Mouse (Mus musculus) embryonic stem cell, embryonic (primary cell): ENCODE measurements around the gene Epha8.

ENCODE experiments used
- CTCF ChIA-PET, 4 experiments: fragments of 300-600 bp in 2 of 4; fragments of 350-600 bp in 2 of 4; sonication (Branson Sonifier 250); formaldehyde crosslinking; loops; one replicate each; lab custom pipeline; 2022; ENCODE audit warnings: inconsistent platforms in 2 of 4; lab: Charles Lee
- POLR2A ChIA-PET, 4 experiments: fragments of 300-600 bp in 2 of 4; fragments of 350-600 bp in 2 of 4; sonication (Branson Sonifier 250); formaldehyde crosslinking; loops; one replicate each; lab custom pipeline; 2022; ENCODE audit warnings: antibody characterized with exemption in 4 of 4, inconsistent platforms in 1 of 4; lab: Charles Lee

The Epha8 gene

DNA sequence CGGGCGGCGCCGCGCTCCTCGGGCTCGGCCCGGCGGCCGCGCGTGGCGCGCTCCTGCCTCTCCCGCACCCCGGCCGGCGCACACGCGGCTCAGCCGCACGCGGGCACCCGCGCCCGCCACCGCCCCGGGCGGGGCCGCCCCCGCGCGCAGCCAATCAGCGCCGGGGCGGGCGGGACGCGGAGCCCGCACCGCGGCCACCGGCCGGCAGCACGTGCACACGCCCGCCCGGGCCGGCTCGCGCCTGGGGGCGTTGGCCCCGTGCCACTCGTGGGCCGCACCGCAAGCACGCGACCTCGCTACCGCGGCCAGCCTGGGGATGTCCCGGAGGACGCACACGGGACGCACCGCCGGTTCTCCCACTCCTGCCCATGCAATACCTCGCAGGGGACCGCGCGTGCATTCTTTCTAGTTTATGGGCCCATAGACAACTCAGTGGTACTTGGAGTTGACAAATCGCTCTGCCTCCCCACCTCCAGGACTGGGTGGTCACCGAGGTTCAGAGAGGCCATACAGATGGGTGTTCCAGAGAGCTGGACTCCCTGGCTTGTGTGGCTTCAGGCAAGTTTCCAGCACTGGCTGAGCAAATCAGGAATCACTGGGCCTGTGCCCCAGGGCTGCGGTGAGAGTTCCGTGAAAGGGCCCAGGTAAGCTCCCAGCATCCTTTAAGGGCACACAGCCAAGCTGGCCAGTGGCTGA lies at the start of gene Epha8:
Epha8 (minus strand) TSS at position 66 of the 696 bp plus-strand sequence.
- POLR2A ChIA-PET = interaction anchor here in 2 of 4 experiments (1.0 to 1.5 kb wide), 2 partner anchors 13 to 71 kb away, joined by 3 to 7 read pairs; partner anchors contain the start of gene C1qb (in 1 of the 2)
- CTCF ChIA-PET = interaction anchor here in 3 of 4 experiments (0.5 to 3.6 kb wide), 8 partner anchors 14 to 779 kb away, joined by 3 to 16 read pairs (median 5); no protein-coding TSS in a partner anchor

DNA sequence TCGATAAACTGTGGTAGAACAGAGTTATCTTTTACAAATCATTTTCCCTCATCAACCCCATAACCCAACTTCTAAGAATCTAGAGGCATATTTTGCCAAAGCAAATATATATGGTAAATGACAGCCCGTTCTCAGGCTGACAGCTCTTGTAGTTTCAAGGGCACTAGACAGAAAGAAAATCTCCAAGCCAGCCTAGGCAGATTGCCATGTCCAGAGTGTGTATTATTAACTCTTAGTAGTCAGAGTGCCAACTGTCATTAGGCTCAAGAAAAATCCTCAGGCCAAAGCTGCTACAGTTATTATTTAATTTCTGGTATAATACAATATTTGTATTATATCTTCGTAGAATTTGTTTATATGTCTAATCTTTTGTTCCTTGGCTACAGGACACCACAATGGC lies 45.2 kb upstream of the Epha8 start:
- CTCF ChIA-PET = interaction anchor here in 1 of 4 experiments (0.5 kb wide), 1 partner anchor 127 kb away, joined by 7 read pairs; no protein-coding TSS in a partner anchor

DNA sequence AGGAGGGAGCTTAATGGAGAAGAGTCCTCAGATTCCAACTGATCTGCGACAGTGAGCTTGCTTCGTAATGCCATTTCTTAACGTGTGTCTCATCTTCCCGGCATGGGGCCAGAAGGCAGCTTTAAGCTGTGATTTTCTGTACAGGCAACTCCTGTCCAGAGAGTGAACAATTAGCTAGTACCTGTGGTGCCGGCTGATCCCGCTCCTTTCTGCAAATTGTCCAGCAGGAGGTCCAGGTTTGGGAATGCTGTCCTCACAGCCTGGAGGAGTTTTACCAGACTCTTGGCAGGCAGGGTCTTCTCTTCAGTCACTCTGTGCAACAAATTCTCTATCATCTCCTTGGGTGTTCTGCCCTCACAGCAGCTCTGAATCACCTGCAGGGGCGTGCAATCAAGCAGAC lies 44.4 kb upstream of the Epha8 start:
- CTCF ChIA-PET = interaction anchor here in 1 of 4 experiments (1.0 kb wide), 1 partner anchor 107 kb away, joined by 3 read pairs; no protein-coding TSS in a partner anchor
- POLR2A ChIA-PET = interaction anchor here in 2 of 4 experiments (0.7 to 1.4 kb wide), 4 partner anchors 11 to 47 kb away, joined by 3 to 4 read pairs (median 3); partner anchors contain the start of gene Zbtb40 (in 1 of the 2)

More for the DNA sequence above, 45.2 kb upstream of the Epha8 start:
- POLR2A ChIA-PET = no interaction called here

DNA sequence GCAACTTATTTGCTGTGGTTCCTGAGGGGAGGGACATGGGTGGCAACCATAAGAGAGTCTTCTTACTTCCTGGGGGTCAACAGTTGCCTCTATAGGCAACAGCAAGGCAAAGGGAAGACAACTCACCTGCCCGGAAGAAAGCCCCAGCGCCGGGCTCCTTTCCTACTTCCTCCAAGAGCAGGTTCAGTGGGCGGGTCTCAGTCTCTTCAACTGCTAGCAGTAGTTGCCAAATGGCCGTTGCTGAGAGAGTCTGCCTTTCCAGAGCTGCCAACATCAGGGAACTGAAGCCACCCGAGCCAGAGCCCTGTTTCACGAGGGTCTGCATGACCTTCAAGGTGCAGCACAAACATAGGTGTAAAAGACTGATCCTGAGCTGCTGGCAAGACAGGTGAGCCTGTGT lies 41.8 kb upstream of the Epha8 start:
- ChIA-PET POLR2A (no interaction called here), CTCF (interaction anchor here in 1 of 4 experiments (1.2 kb wide), 1 partner anchor 27 kb away, joined by 3 read pairs; no protein-coding TSS in a partner anchor)

DNA sequence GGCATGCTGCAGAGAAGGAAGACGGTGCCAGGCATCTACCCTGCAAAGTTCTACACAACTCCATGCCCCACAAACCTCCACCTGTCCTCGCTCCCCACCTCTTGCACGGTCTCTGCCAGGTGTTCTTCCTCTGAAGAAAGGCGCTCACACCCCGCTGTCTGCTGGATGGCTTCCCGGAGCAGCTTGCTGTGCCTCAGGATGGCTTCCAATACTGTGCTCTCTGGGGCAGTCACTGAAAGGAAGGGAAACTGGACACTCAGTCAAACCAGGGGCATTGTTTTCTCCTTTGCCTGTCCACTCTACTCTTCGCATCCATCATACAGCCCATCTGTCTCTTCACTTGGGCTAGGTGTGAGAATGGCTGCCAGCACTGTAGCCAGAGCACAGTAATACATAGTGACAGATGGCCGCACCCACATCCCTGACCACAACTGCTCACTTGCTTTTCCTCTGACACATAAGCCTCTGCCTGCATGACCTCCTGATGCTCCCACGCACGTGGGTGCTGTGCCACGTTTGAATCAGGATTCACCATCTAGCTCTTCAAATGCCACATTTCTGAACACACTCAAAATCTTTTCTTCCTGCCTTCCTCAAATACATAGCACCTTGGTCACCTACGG lies 41.2 kb upstream of the Epha8 start:
- POLR2A ChIA-PET = interaction anchor here in 1 of 4 experiments (1.0 to 1.5 kb wide), 2 partner anchors 9 to 112 kb away, joined by 3 read pairs; no protein-coding TSS in a partner anchor
- CTCF ChIA-PET = interaction anchor here in 2 of 4 experiments (1.0 to 1.2 kb wide), 2 partner anchors 27 to 91 kb away, joined by 3 read pairs; no protein-coding TSS in a partner anchor

DNA sequence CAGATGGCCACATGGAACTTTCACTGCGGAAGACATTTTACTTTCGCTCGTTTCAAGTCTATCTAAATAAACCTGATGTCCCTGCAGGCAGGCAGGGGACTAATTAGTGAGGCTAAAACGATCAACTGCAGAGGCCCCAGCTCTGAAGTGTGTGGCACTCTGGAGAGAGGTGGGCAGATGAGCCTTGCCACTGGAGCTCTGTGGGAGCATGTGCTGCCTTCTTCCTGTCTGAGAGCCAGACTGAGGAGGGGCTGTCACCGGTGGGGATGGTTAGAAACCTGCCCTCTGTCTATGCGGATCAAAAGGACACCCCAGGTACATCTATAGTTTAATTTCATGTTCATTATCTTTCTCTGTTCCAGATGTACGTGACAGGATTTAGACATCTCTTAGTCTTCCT lies 40.3 kb upstream of the Epha8 start:
- ChIA-PET CTCF (interaction anchor here in 1 of 4 experiments (0.5 to 1.0 kb wide), 3 partner anchors 90 to 679 kb away, joined by 3 read pairs; no protein-coding TSS in a partner anchor), POLR2A (interaction anchor here in 1 of 4 experiments (1.0 to 1.5 kb wide), 2 partner anchors 10 to 111 kb away, joined by 3 read pairs; no protein-coding TSS in a partner anchor)

DNA sequence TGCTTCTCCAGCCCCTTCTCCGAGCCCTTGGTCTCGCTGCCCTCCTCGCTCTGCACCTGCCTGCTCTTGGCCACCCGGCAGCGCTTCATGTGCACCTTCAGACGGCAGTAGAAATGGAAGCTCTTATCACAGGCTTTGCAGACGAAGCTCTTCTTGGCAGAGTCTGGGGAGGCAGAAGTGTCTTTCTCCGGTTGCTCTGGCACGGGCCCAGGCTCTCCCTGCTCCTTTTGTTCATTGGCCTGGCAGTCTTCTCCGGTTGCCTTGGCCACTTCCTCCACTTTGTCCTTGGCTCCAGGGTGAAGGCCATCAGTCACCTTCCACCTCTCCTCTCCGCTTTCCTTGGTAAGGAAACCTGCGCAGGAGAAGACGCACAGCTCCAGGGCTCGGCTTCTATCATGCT lies 38.7 kb upstream of the Epha8 start:
- POLR2A ChIA-PET = no interaction called here

DNA sequence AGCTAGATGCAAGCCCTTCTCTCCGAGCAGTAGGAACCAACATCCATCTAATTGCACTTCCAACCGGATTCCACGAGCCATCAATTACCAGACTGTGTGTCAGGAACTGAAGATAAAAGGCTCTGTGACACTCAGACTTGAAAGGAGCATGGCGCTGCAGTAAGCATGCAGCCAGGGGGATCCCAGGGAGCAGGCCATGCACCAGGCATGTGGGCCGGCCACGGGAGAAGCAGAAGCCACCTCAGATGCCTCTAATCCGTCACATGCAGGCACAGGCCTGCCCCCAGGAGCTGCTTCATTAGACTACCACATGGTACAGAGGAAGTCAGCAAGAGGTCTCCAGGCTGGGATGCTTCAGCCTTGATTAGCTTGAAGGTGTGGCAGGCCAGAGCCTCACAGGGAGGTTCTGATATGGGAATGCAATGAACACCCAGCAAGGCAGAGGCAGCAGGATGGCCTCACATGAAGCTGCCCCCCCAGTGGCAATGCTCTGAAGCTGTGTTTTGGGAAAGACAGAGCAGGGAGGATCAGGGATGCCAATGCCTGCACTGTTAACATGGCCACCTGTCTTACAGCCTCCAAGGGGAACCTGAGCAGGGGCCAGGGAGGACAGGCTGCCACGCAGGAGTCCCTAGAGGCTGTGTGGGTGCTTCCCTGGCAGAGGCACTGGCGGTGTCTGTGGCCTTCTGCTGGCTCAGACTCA lies 25.5 kb upstream of the Epha8 start:
- ChIA-PET CTCF (interaction anchor here (0.6 to 6.6 kb wide), 65 partner anchors 8 to 398 kb away, joined by 3 to 51 read pairs (median 5); partner anchors contain the start of genes C1qa (in 1 of the 4), C1qc (in 1 of the 4) and Wnt4 (in 1 of the 4)), POLR2A (interaction anchor here in 2 of 4 experiments (0.7 to 2.3 kb wide), 18 partner anchors 8 to 330 kb away, joined by 3 to 12 read pairs (median 4); partner anchors contain the start of gene Zbtb40 (in 1 of the 2))

More for the DNA sequence above, 38.7 kb upstream of the Epha8 start:
- CTCF ChIA-PET = interaction anchor here in 2 of 4 experiments (0.7 to 0.8 kb wide), 2 partner anchors 363 to 599 kb away, joined by 3 read pairs; no protein-coding TSS in a partner anchor

DNA sequence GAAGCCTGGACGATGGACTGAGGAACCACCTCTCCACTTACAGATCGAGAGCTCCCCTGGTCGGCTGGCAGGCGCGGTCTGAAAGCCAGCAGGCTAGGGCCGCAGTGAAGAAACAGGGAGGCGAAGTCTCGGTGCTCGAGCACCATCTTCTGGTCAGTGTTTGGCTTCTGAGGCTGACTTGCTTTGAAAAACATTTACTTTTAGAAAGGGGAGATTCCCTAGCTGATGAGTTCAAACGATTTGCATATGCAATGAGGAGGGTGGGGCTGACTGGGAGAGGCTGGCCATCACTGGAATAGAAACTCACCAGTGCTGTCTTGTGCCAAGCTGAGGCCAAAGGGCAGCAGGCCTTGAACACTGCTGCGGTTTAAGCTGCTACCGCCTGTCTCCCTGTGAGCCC lies 24.7 kb upstream of the Epha8 start:
- POLR2A ChIA-PET = interaction anchor here in 2 of 4 experiments (0.7 to 2.3 kb wide), 21 partner anchors 9 to 407 kb away, joined by 3 to 12 read pairs (median 4); partner anchors contain the start of gene Zbtb40 (in 1 of the 2)
- CTCF ChIA-PET = interaction anchor here (0.6 to 6.6 kb wide), 88 partner anchors 8 to 399 kb away, joined by 3 to 51 read pairs (median 5); partner anchors contain the start of genes C1qa (in 1 of the 4), C1qc (in 1 of the 4), Lactbl1 (in 1 of the 4) and Wnt4 (in 1 of the 4)

DNA sequence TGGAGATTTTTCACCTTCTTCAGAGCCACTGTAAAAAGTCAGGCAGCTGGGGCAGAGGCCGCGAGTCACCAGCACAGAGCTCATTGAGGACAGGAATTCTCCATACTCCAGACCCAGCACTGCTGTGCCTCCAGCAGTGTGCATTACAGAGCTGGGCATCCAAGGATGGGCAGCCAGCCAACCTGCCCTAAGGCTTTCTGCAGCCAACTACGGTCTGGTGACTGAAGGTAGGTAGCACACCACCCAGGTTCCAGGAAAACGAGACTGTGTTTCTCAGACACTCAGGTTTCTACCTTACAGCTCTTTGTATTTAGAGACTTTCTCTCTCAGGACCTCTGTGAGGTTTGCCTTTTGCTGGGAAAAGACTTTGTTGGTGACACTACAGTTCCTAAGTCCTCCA lies 24.3 kb upstream of the Epha8 start:
- CTCF ChIA-PET = interaction anchor here (0.6 to 6.6 kb wide), 83 partner anchors 8 to 359 kb away, joined by 3 to 51 read pairs (median 5); partner anchors contain the start of genes C1qa (in 1 of the 4), C1qc (in 1 of the 4), Lactbl1 (in 1 of the 4) and Wnt4 (in 1 of the 4)

DNA sequence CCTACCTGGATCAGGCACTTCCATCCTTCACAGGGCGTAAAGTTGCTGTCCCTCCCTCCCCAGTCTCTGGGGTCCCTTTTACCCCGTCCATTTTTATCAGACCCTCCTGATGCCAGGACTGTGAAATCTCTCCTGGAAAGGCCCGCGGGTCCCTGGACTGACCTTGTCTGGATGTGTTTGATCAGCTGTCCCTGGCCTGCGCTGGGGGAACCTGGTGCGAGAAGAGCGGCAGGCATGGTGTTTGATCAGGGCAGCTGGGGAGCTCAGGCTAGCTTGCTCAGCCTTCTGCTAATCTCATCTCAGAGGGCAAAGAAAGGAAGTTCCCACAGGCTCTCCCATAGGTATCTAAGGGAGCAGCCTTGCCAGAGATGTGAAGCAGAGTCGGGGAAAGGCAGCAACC lies 20.6 kb upstream of the Epha8 start:
- ChIA-PET CTCF (interaction anchor here in 1 of 4 experiments (1.6 kb wide), 1 partner anchor 53 kb away, joined by 3 read pairs; no protein-coding TSS in a partner anchor), POLR2A (interaction anchor here in 1 of 4 experiments (1.2 kb wide), 1 partner anchor 14 kb away, joined by 4 read pairs; no protein-coding TSS in a partner anchor)

More for the DNA sequence above, 24.3 kb upstream of the Epha8 start:
- POLR2A ChIA-PET = interaction anchor here in 3 of 4 experiments (0.7 to 2.0 kb wide), 18 partner anchors 8 to 407 kb away, joined by 3 to 12 read pairs (median 4); partner anchors contain the start of gene Zbtb40 (in 1 of the 3)

DNA sequence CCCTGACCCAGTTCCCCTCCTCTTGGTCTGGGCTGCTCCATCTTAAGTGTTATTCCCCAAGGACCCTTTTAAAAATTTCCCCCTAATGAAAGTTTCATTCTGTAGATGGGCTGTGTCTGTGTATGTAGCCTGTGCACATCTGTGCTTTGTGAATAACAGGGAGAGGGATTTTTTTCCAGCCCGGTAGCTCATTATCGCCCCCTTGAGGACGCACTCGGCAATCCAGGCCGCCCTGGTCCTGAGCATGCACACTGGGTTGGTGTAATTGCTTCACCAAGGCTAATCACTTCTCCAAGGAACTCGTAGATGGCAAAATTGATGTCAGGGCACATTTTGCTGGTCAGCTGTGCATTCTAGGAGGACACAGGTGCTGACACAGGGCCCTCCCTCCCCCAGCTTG lies 14.3 kb upstream of the Epha8 start:
- ChIA-PET POLR2A (interaction anchor here in 3 of 4 experiments (0.6 to 2.3 kb wide), 8 partner anchors 9 to 64 kb away, joined by 3 to 12 read pairs (median 4); partner anchors contain the start of gene Epha8 (in 1 of the 3)), CTCF (interaction anchor here (0.6 to 4.7 kb wide), 59 partner anchors 9 to 794 kb away, joined by 3 to 51 read pairs (median 5); no protein-coding TSS in a partner anchor)

DNA sequence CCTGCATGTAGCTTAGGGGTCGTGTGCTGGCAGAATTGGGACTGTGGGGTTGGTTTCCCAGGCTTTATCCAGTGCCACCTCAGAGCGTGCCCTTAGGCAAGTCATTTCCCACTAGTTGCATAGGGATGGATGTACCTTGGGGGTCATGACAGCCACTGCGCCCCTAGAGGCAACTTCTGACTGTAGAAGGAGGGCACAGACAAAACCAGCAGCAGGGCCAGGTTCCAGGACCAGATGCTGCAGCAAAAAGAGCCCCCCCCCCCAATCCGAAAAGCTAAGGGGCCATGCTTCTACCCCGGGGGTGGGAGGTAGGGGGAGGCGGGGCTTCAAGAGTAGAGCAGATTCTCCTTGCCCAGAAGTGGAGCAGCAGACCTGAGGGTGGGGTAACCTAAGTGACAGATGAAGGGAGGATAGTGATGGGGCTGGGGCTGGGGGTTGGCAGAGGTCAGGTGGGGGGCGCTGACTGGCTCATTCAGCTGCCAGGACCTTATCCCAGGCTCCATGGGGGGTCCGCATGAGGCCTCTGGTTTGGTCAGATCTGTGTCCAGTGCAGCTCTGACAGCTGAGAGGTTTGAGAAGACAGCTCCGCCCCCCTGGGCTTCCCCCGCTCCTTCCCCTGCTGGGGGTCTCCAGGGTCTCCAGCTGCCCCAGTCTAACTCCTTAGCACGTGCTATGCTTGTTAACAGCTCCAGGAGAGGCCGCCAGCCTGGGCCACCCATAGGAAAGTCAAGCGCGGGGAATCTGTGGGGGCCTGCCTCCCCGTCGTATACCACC lies 13.1 kb upstream of the Epha8 start:
- ChIA-PET CTCF (interaction anchor here (0.5 to 4.7 kb wide), 27 partner anchors 8 to 755 kb away, joined by 3 to 43 read pairs (median 4); no protein-coding TSS in a partner anchor), POLR2A (interaction anchor here (0.6 to 2.3 kb wide), 7 partner anchors 12 to 347 kb away, joined by 3 to 10 read pairs (median 3); partner anchors contain the start of gene Epha8 (in 1 of the 4))

DNA sequence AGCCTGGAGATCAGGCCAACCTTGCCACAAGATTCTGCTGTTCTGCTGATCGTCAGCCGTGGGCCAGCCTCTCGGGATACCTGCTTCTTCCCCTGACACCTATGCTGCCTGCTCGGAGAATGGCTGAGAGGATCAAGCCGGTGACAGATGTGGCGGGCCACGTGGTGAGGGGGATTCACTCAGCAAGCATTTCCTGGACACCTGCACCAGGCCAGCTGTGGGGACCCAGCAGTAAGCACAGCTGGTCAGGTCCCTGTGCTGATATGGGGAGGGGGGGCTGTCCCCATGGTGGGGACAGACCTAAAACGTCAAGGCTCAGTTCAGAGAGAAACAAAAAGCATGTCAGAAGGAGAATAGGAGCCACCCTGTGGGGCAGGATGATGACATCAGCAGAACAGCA lies 12.5 kb upstream of the Epha8 start:
- POLR2A ChIA-PET = interaction anchor here in 2 of 4 experiments (0.6 to 2.3 kb wide), 6 partner anchors 12 to 178 kb away, joined by 3 to 10 read pairs (median 3); partner anchors contain the start of gene Epha8 (in 1 of the 2)
- CTCF ChIA-PET = interaction anchor here (0.5 to 4.7 kb wide), 19 partner anchors 13 to 756 kb away, joined by 3 to 43 read pairs (median 4); no protein-coding TSS in a partner anchor

DNA sequence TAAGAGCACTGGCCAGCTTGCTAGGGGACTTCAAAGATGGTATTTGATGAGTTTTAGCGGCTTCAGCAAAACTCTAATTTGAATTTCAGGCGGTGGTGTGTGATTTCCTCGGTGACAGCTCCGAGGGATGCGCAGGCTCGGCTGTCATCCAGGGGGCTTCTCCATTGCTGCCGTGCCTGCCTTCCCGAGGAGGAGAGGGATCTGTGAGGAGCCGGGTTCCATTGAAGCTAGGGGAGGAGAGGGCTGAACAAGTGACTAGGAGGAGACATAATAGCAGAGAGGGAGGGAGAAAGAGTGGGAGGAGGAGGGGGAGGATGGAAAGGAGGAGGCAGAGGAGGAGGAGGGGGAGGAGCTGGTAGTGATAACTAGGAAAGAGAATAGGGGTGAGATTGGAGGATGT lies 10.9 kb upstream of the Epha8 start:
- ChIA-PET POLR2A (interaction anchor here in 1 of 4 experiments (0.7 kb wide), 1 partner anchor 1121 kb away, joined by 3 read pairs; no protein-coding TSS in a partner anchor), CTCF (interaction anchor here in 3 of 4 experiments (0.9 to 4.7 kb wide), 6 partner anchors 14 to 80 kb away, joined by 3 to 43 read pairs (median 3); no protein-coding TSS in a partner anchor)
